Mouse (Mus musculus) liver, adult (tissue): ENCODE measurements at regions not wholly inside any gene's neighbourhood (a gene's known extent, or its start where the extent isn't known, plus 50 kb on each side); places are given as distances from the start of the nearest gene placed in this dataset.

Experiments
- GATA4 ChIP-seq: IDR thresholded peaks from 2 replicates; pipeline ENCODE4 v1.6.1; 2014; ENCODE audit warnings: mild to moderate bottlenecking, low read length; ENCODE audit not compliant: insufficient replicate concordance

- no peak for TF ChIP-seq GATA4
These were observed 194.2 kb downstream of the Etnk1 start for GRCm38 (mm10) chr6:143361149-143361725.

GRCm38 (mm10) chr6:143361963-143362362 lies 194.9 kb downstream of the Etnk1 start:
- no peak for TF ChIP-seq GATA4

GRCm38 (mm10) chr6:143365840-143366239 lies 198.8 kb downstream of the Etnk1 start:
- no peak for TF ChIP-seq GATA4

- TF ChIP-seq GATA4 = no peak
These were observed 200.8 kb downstream of the Etnk1 start for GRCm38 (mm10) chr6:143367804-143368203.

- no peak for TF ChIP-seq GATA4
These were observed 201.6 kb downstream of the Etnk1 start for GRCm38 (mm10) chr6:143368646-143369045.

GRCm38 (mm10) chr6:143372487-143372886 lies 205.5 kb downstream of the Etnk1 start:
- no peak for TF ChIP-seq GATA4

- TF ChIP-seq GATA4 = no peak
These were observed 206.8 kb downstream of the Etnk1 start for GRCm38 (mm10) chr6:143373686-143374273.

GRCm38 (mm10) chr6:143375951-143376713 lies 209.1 kb downstream of the Etnk1 start:
- TF ChIP-seq GATA4 = no peak

- TF ChIP-seq GATA4 = no peak
These were observed 210.1 kb downstream of the Etnk1 start for GRCm38 (mm10) chr6:143377121-143377520.

- no peak for TF ChIP-seq GATA4
These were observed 211.1 kb downstream of the Etnk1 start for GRCm38 (mm10) chr6:143378126-143378525.

- TF ChIP-seq GATA4 = no peak
These were observed 213.5 kb downstream of the Etnk1 start for GRCm38 (mm10) chr6:143380490-143380889.

- TF ChIP-seq GATA4 = no peak
These were observed 219.8 kb downstream of the Etnk1 start for GRCm38 (mm10) chr6:143386597-143387450.

GRCm38 (mm10) chr6:143393543-143394207 lies 226.7 kb downstream of the Etnk1 start:
- no peak for TF ChIP-seq GATA4

GRCm38 (mm10) chr6:143394377-143394776 lies 227.4 kb downstream of the Etnk1 start:
- no peak for TF ChIP-seq GATA4

GRCm38 (mm10) chr6:143401436-143401835 lies 234.4 kb downstream of the Etnk1 start:
- no peak for TF ChIP-seq GATA4
